Mouse (Mus musculus): ENCODE measurements around the gene Ltbp3.

The Ltbp3 gene

GRCm38 (mm10) chr19:5756321-5756985 is 15.7 kb downstream of the Ltbp3 start:
- no peak for DNase-seq

- DNase-seq: no peak
Observed at GRCm38 (mm10) chr19:5756991-5757636, 16.4 kb downstream of the Ltbp3 start.

- no peak for DNase-seq
Observed at GRCm38 (mm10) chr19:5758878-5759403, 18.2 kb downstream of the Ltbp3 start.

GRCm38 (mm10) chr19:5763163-5763562 is 22.5 kb downstream of the Ltbp3 start:
- DNase-seq: no peak

- DNase-seq: no peak
Observed at GRCm38 (mm10) chr19:5767271-5767670, 26.6 kb downstream of the Ltbp3 start.

DNA sequence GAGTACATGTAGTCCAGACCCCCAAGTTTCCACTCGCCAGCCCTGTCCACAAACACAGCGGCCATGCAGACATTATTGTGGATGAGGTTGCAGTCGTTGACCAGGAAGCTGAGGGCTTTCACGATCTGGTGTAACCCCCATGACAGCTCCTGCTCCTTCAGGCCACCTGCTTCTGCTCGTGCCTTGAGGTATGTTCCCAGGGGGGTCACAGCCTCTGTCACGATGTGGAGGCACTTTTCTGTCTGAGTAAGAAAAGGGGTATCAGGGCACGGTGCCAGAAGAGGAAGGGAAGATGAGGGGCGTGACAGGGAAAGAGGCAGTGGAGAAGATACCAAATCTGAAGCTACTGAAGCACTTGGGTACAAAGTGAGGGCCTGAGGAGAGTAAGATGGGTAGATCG is 29.6 kb downstream of the Ltbp3 start:
- DNase-seq: no peak

DNA sequence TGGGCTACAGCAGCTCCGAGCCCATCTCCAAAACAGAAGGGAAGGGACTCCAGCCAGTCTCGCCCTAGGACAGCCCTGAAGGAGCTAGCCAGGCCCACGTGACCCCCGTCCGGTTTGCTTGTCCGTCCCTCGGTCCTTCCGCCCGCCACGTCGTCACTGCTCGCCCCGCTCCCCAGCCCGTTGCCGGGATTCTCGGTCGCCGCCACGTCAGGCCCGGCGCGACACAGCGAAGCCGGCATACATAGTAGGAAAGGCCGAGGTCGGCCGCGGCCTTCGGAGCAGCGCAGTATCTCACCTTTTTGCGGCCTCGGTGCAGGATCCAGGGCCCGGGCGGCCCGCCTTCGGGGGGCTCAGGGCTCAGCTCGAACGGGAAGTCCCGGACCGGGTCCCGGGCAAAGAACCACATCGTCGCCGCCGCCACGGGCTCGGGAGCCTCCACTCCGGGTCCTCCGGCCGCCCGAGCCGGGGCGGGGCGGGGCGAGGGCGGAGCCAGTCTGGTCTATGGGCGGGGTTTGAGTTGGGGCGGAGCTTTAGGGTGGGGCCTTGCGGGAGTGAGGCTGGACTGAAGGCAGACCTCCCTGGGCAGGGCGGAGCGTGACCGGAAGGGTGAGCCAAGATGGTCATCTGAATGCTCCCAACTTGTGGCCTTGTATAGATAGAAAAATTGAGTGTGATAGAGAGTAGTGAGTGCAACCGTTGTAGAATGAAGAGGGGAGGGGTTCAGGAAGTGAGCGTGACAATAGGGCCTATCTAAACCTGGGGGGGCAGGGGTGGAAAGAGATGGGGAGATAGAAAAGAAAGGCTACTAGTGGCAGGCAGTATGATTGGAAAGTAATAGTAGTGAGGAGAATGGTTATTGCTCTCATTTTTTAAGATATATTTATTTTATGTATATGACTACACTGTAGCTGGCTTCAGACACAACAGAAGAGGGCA is 30.5 kb downstream of the Ltbp3 start, which contains the start of gene Scyl1:
TSS of gene Scyl1 (minus strand) at position 495 of the 936 bp plus-strand sequence.
- DNase-seq: peak; percentile 92 to 97

GRCm38 (mm10) chr19:5777387-5778032 is 36.8 kb downstream of the Ltbp3 start:
- no peak for DNase-seq

- no peak for DNase-seq
Observed at GRCm38 (mm10) chr19:5778312-5778711, 37.6 kb downstream of the Ltbp3 start.

DNA sequence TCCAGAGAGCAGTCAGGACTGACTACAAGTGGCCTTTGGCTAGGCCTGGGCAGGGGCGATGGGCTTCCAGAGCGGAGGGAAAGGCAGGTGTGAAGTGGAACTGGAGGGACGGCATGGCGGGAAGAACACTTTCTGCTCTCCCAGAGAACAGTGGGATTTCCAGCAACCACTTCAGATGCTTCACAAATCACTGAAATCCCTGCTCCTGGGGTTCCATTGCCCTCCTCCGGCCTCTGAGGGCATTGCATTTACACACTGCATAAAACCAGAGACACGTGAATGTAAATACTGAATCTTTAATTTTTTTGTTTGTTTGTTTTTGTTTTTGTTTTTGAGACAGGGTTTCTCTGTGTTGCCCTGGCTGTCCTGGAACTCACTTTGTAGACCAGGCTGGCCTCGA is 39.5 kb downstream of the Ltbp3 start:
- no peak for DNase-seq

DNA sequence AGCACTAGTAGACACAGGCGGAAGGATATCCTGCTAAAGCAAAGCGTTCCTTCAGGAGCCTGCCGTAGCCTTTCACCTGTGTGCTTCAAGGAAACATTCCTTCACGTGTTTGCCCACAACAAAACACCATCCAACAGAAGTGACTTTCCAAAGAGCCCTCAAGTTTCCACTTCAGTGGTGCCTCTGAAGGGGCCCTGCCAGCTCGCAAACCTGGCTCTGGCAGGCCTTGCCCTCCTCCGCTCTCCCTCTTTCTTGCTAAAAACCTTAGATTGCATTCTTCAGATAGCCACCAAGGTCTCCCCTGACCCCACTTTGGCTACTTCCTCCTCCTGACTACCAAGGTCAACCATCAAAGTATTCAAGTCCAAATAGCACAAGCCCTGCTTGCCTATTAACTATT is 40.8 kb downstream of the Ltbp3 start:
- no peak for DNase-seq

DNA sequence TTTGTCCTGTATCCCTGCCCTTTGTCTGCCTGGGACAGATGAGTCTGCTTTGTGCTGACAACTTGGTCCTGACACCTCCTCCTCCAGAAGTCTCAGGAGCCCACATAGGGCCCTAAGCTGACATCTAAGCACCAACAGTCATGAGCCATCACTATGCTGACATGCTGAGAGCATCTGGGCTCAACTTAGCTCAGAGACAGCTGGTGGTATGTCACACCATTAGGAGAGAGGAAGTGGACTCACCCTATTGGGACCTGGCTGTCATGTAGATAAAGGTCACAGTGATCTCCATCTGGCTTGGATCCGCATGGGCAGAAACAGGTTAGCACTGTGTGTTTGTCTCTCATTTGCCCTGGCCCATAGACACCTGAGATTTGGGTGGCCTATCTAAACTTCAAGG is 41.4 kb downstream of the Ltbp3 start:
- no peak for DNase-seq

- no peak for DNase-seq
Observed at GRCm38 (mm10) chr19:5784958-5785577, 44.4 kb downstream of the Ltbp3 start.

DNA sequence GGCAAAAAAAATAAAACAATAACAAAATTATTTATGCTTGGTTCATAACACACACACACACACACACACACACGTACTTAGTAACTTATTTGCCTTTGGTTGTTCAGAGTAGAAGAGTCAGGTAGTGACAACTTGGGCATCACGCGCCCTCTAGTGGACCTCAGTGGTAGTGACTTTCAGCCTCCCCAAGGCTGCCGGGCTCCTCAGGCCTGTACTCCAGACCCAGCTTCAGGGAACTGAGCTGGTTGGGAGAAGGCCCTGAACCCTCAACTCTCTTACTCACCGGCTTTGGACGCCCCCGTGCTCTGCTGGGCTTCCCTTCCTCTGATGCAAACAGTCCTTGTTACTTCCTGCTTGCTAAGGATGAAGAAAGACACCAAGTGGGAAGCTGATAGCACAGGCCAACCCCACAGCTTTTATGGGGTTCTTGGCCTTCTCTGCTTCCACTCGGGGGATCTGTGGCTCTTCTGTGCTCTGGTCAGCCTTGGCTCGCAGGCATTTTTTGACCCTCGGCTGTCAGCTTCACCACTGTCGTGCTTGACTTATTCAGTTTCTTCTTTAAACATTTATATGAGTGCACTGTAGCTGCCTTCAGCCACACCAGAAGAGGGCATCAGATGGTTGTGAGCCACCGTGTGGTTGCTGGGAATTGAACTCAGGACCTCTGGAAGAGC is 45.9 kb downstream of the Ltbp3 start:
- DNase-seq: peak; percentile 71 to 85

DNA sequence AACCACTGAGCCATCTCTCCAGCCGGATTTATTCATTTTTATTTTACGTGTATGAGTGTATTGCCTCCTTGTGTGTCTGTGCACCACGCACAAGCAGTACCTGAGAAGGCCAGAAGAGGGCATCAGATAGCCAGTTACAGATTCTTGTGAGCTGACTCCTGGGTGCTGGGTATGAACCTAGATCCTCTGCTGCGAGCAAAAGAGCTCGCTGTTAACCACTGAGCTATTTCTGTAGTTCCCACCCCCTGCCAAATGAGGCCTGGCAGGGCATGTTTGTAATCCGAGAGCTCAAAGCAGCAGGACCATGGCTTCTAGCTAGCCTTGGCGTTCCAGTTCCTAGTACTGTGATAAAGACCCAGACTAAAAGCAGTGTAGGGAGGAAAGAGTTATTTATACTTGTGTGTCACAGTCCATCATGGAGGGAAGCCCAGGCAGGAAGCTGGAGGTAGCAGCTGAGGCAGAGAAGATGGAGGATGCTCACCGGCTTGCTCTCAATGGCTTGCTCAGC is 46.5 kb downstream of the Ltbp3 start:
- DNase-seq: peak; percentile 59 to 79

- DNase-seq: no peak
Observed at GRCm38 (mm10) chr19:5787920-5788319, 47.2 kb downstream of the Ltbp3 start.

GRCm38 (mm10) chr19:5788620-5789019 is 47.9 kb downstream of the Ltbp3 start:
- no peak for DNase-seq

- DNase-seq: no peak
Observed at GRCm38 (mm10) chr19:5789066-5789465, 48.4 kb downstream of the Ltbp3 start.

DNA sequence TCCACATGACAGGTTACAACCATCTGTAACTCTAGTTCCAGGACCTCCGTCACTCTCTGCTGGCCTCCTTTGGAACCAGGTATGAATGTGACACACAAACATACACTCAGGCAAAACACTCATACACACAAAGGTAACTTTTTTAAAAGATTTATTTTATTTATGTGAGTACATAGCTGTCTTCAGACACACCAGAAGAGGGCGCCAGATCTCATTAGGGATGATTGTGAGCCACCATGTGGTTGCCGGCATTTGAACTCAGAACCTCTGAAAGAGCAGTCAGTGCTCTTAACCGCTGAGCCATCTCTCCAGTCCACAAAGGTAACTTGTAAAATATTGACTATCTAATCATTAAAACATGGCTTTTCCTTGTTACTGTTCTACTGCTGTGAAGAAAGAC is 50.6 kb downstream of the Ltbp3 start:
- no peak for DNase-seq

DNA sequence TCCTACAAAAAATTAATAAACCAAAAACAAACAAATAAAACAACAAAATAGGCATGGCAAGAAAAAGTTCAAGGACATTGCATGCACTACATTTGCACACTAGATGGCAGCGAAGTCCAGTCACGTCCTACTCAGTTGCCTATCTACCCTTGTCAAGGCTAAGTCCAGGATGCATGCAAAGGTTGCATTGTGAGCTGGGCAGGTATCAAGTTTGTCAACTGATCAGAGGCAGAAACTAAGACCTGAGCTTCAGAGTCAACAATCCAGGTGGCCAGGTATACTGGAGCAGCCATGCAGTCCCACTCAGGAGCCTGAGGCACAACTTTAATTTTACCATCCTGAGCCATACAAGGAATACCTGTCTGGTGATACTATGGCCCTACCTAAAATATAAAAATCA is 52.4 kb downstream of the Ltbp3 start:
- DNase-seq: peak; percentile 35 to 49
